Mouse (Mus musculus): ENCODE data around the gene Xntrpc. TPM values are rescaled to one million over a fixed set of nuclear protein-coding genes. Genes with fewer than 3 reads are reported as not detected.

Gene Xntrpc
- polyA plus RNA-seq, 1 experiment from 2014 or later, result 0.30 TPM

DNA sequence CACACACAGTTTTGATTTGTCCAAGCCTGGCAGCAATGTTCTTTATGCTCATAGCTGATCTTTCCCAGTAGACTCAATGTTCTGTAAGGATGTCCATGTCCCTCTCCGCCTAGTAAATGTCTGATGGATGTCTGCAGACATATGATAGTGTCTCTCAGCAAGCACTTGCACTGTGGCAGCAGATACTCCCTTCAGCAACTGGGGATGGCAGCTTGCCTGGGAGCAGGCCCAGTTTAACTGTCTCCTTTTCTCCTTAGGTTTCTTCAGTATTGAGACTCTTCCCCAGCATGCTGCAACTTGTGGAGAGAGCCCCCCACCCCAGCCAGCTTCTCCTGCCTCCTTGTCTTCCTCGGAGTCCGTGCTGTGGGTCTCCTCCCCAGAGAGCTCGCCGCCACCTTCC, 16.3 kb downstream of the Xntrpc start:
- H3K4me2 ChIP-seq, result no peak overlapping the region
- H3K4me1 ChIP-seq (replicated peaks), result no peaks in the 10 kb centered on the region
- peaks cover 71% of the 10 kb centered on the region for H3K36me3 ChIP-seq (replicated peaks)
- no peak overlapping the region for H3K4me3 ChIP-seq (replicated peaks)
- H3K9ac ChIP-seq, result no peak overlapping the region
- 85% methylated on average over 5 of the region's 5 CpGs for WGBS (ENCODE audit: insufficient replicate concordance)
- no peaks in the 10 kb centered on the region for H3K27me3 ChIP-seq
- H3K27ac ChIP-seq (replicated peaks), result no peak overlapping the region
- no peak for ATAC-seq (ENCODE audit: insufficient read depth)
- H3K9me3 ChIP-seq (replicated peaks), result no peaks in the 10 kb centered on the region

DNA sequence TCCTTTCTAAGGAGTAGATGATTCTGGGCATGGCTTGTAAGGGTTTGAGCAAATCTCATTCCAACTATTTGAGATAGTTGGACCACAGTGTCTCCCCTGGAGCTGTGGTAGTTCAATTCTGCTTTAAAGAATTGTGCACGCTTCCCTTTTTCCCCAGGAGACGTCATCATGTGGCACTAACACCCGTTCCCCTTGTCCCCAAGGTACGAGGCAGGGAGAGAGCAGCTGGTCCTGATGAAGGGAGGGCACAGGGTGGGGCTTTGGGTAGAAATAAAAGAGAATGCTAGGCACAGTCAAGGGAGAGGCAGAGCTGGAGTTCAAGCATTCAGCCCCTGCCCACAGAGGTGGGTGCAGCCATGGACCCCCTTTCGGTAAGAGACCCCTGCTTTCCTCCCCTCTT, 17.3 kb downstream of the Xntrpc start, which contains the start of gene Trpc2:
Trpc2 (plus strand) TSS at position 301 of the 400 bp plus-strand sequence.
- Histone ChIP-seq H3K27ac (replicated peaks) (no peak within 1 kb of the TSS), H3K9ac (no peak within 1 kb of the TSS), H3K36me3 (replicated peaks) (peaks cover 60% of the 10 kb centered on the region), H3K4me1 (replicated peaks) (no peaks in the 10 kb centered on the region), H3K4me3 (replicated peaks) (no peak within 1 kb of the TSS), H3K4me2 (no peak within 1 kb of the TSS), H3K9me3 (replicated peaks) (no peaks in the 10 kb centered on the region), H3K27me3 (no peaks in the 10 kb centered on the region)
- WGBS (ENCODE audit: insufficient replicate concordance), result 62% methylated on average over 5 of the region's 5 CpGs
- ATAC-seq (ENCODE audit: insufficient read depth), result no peak

DNA sequence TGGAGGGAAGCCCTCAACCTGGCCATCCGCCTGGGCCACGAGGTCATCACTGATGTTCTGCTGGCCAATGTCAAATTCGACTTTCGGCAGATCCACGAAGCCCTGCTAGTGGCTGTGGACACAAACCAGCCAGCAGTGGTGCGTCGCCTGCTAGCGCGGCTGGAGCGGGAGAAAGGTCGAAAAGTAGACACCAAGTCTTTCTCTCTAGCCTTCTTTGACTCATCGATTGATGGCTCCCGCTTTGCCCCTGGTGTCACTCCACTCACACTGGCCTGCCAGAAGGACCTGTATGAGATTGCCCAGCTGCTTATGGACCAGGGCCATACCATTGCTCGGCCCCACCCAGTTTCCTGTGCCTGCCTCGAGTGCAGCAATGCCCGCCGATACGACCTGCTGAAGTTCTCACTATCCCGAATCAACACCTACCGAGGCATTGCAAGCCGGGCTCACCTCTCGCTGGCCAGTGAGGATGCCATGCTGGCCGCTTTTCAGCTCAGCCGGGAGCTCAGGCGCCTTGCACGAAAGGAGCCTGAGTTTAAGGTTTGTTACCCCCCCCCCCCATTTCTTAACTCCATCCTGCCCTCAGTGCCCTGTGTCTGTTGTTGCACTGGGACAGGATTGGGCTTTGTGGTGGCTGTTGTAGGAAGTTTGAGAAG, 18.7 kb downstream of the Xntrpc start:
- no peak for ATAC-seq (ENCODE audit: insufficient read depth)
- no peaks in the 10 kb centered on the region for H3K4me1 ChIP-seq (replicated peaks)
- no peak overlapping the region for H3K4me3 ChIP-seq (replicated peaks)
- peaks cover 48% of the 10 kb centered on the region for H3K36me3 ChIP-seq (replicated peaks)
- WGBS (ENCODE audit: insufficient replicate concordance), result 80% methylated on average over 26 of the region's 26 CpGs
- H3K4me2 ChIP-seq, result no peak overlapping the region
- no peaks in the 10 kb centered on the region for H3K27me3 ChIP-seq
- no peaks in the 10 kb centered on the region for H3K9me3 ChIP-seq (replicated peaks)
- no peak overlapping the region for H3K27ac ChIP-seq (replicated peaks)
- H3K9ac ChIP-seq, result no peak overlapping the region

DNA sequence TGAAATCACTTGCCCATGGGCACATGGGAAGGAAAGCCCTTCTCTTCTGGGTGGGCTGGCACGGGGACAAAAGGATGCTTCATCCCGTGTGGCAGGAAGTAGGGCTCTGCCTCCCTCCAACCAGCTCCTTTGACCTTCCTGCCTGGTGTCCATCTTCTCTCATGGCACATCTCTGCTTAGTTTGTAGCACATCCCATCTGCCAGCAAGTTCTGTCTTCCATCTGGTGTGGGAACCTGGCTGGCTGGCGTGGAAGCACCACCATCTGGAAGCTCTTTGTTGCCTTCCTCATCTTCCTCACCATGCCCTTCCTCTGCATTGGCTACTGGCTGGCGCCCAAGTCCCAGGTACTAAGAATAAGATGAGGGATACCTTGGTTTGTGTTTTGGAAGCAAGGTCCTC, 21.8 kb downstream of the Xntrpc start:
- no peaks in the 10 kb centered on the region for H3K9me3 ChIP-seq (replicated peaks)
- WGBS (ENCODE audit: insufficient replicate concordance), result 73% methylated on average over 4 of the region's 4 CpGs
- H3K4me1 ChIP-seq (replicated peaks), result no peaks in the 10 kb centered on the region
- H3K9ac ChIP-seq, result no peak overlapping the region
- no peak overlapping the region for H3K4me3 ChIP-seq (replicated peaks)
- H3K27me3 ChIP-seq, result no peaks in the 10 kb centered on the region
- no peak overlapping the region for H3K4me2 ChIP-seq
- no peak overlapping the region for H3K27ac ChIP-seq (replicated peaks)
- ATAC-seq (ENCODE audit: insufficient read depth), result no peak
- peaks cover 20% of the 10 kb centered on the region for H3K36me3 ChIP-seq (replicated peaks)

DNA sequence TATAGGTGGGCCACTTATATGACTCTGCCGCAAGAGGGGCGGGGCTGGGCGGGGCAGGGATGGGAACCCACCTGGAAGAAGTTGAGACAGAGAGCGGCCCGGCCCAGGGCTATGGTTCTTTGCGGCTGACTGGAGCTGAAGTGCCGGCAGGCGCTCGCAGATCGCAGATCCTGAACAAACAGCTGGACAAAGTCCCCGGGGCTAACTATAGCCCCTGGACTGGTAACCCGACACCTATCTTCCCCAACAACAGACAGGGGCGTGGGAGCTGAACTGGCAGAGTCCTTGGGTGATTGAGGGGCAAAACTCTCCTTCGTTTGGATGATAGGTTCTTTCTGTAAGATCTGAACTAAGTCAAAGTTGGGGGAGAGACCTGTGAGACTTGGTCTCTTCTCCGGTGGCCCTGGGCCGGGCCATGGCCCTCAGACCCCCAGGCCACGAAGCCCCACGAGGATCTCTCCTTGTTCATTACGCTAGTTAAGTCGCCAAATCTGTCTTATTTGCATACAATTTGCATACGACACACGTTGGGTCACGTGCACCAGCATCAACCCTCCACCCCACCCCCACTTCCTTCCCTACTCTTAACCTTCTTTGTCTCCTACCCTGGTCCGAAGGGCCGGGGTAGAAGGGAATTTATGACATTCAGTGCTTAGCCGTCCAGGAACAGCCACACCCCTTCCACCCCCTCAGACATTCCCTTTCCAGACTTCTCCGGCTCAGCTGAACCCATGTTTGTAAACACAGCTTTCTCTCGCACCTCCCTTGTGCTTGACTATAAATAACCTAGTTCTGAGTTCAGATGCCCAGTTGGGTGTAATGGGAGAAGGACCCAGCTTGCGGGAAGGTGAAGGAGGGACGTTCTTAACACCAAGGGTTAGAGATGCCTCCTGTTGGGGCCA, 34.5 kb downstream of the Xntrpc start:
- peak overlapping the region; percentile 75 for H3K4me2 ChIP-seq
- no peaks in the 10 kb centered on the region for H3K9me3 ChIP-seq (replicated peaks)
- peak; percentile 56 for ATAC-seq (ENCODE audit: insufficient read depth)
- H3K4me3 ChIP-seq (replicated peaks), result peak overlapping the region; percentile 48
- peak overlapping the region; percentile 21; the same call in 1 of the 2 replicates for H3K9ac ChIP-seq
- H3K36me3 ChIP-seq (replicated peaks), result no peaks in the 10 kb centered on the region
- H3K27me3 ChIP-seq, result peaks cover 30% of the 10 kb centered on the region
- 7% methylated on average over 30 of the region's 30 CpGs for WGBS (ENCODE audit: insufficient replicate concordance)
- 0 out of 2 replicates have a peak overlapping the region, but pooled peaks have one; percentile 24 for H3K27ac ChIP-seq (replicated peaks)
- peaks cover 37% of the 10 kb centered on the region for H3K4me1 ChIP-seq (replicated peaks)

DNA sequence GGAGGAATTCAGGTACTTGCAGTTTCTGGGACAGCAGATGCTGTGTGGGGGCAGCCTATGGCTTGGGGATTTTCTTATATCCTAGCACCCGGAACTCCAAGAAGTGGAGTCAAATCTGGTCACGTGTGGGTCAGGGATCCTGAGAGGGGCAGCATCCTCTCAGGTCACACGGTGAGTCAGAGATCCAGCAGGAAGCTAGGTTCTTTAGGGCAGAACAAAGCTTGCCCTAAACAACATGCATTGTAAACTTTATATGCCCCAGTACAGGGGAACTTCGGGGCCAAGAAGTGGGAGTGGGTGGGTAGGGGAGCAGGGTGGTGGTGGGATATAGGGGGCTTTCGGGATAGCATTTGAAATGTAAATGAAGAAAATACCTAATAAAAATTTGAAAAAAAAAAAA, 35.4 kb downstream of the Xntrpc start:
- H3K36me3 ChIP-seq (replicated peaks), result no peaks in the 10 kb centered on the region
- no peak overlapping the region for H3K9ac ChIP-seq
- no peaks in the 10 kb centered on the region for H3K9me3 ChIP-seq (replicated peaks)
- WGBS (ENCODE audit: insufficient replicate concordance), result 56% methylated on average over 5 of the region's 5 CpGs
- peak overlapping the region; percentile 75; the same call in 1 of the 2 replicates for H3K4me2 ChIP-seq
- no peak for ATAC-seq (ENCODE audit: insufficient read depth)
- peaks cover 30% of the 10 kb centered on the region for H3K27me3 ChIP-seq
- peak overlapping the region; percentile 24; the same call in 1 of the 2 replicates for H3K27ac ChIP-seq (replicated peaks)
- peaks cover 37% of the 10 kb centered on the region for H3K4me1 ChIP-seq (replicated peaks)
- no peak overlapping the region for H3K4me3 ChIP-seq (replicated peaks)

DNA sequence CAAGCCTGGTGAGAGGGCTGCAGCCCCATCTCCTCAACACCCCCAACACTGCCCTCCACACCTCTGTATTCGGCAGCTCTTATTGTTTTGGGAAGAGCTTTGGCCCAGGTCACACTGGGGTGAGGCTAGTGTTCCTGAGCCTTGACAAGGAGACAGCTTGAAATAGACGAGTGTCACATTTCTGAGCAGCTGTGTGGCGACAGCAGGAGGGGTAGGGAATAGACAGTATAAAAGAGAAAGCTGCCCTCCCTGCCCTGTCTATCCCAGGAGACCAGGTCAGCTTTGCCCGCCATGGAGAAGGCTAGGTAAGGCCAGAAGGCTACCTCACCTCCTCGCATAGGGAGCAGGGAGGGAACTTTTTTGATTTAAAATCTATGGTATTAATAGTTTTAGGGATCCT, 36.0 kb downstream of the Xntrpc start, which contains the start of gene Art1:
Art1 (plus strand) TSS at position 257 of the 400 bp plus-strand sequence.
- H3K9ac ChIP-seq, result no peak within 1 kb of the TSS
- no peaks in the 10 kb centered on the region for H3K9me3 ChIP-seq (replicated peaks)
- H3K4me2 ChIP-seq, result peak within 1 kb of the TSS; percentile 75
- peaks cover 37% of the 10 kb centered on the region for H3K4me1 ChIP-seq (replicated peaks)
- no peak for ATAC-seq (ENCODE audit: insufficient read depth)
- H3K27me3 ChIP-seq, result peaks cover 30% of the 10 kb centered on the region
- H3K4me3 ChIP-seq (replicated peaks), result no peak within 1 kb of the TSS
- H3K36me3 ChIP-seq (replicated peaks), result no peaks in the 10 kb centered on the region
- peak within 1 kb of the TSS; percentile 24; the same call in 1 of the 2 replicates for H3K27ac ChIP-seq (replicated peaks)
- 54% methylated on average over 5 of the region's 5 CpGs for WGBS (ENCODE audit: insufficient replicate concordance)

DNA sequence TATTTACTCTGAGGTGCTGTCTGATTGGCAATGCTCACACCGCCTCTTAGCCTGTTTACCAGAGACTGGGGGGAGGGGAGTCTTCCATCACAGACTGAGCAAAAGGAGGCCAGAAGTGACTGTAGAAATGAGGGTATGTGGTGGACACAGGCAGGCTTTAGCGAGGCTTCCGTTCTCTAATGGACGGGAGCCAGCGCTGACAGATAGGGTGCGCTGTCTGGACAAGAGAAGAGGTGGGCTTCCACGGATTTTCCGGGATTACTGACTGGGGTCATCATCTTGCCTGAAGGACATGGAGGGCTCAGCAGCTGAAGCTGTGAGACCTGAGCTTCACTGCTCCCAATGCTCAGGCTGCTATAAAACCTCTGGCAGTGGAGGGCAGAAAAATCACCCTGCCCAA, 36.7 kb downstream of the Xntrpc start:
- 65% methylated on average over 8 of the region's 8 CpGs for WGBS (ENCODE audit: insufficient replicate concordance)
- Histone ChIP-seq H3K9me3 (replicated peaks) (no peaks in the 10 kb centered on the region), H3K4me3 (replicated peaks) (no peak overlapping the region), H3K9ac (no peak overlapping the region), H3K4me2 (no peak overlapping the region), H3K4me1 (replicated peaks) (peaks cover 43% of the 10 kb centered on the region), H3K36me3 (replicated peaks) (no peaks in the 10 kb centered on the region), H3K27me3 (peaks cover 28% of the 10 kb centered on the region), H3K27ac (replicated peaks) (no peak overlapping the region)
- ATAC-seq (ENCODE audit: insufficient read depth), result no peak

DNA sequence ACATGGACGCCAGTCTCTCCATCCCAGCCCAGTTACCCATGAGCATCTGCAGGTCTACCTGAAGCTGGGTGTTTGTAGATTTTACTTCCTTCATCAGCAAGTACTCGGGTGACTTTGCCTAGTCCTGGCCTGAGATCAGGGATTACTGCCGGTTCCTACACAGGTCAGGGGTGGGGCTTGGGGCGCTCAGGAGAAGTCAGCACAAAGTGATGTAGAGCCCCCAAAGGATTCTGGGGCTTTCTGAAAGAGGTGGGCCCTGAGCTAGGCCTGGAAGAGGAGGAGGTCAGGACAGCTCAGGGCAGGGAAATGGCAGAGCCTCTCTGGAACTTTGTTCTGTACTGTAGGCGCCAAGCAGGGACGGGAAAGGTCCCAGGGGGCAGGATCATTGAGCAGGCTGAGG, 37.2 kb downstream of the Xntrpc start:
- Histone ChIP-seq H3K4me3 (replicated peaks) (no peak overlapping the region), H3K9ac (no peak overlapping the region), H3K4me2 (no peak overlapping the region), H3K27ac (replicated peaks) (no peak overlapping the region), H3K36me3 (replicated peaks) (no peaks in the 10 kb centered on the region), H3K27me3 (peaks cover 27% of the 10 kb centered on the region), H3K4me1 (replicated peaks) (peaks cover 43% of the 10 kb centered on the region), H3K9me3 (replicated peaks) (no peaks in the 10 kb centered on the region)
- WGBS (ENCODE audit: insufficient replicate concordance), result 53% methylated on average over 6 of the region's 6 CpGs
- ATAC-seq (ENCODE audit: insufficient read depth), result no peak

DNA sequence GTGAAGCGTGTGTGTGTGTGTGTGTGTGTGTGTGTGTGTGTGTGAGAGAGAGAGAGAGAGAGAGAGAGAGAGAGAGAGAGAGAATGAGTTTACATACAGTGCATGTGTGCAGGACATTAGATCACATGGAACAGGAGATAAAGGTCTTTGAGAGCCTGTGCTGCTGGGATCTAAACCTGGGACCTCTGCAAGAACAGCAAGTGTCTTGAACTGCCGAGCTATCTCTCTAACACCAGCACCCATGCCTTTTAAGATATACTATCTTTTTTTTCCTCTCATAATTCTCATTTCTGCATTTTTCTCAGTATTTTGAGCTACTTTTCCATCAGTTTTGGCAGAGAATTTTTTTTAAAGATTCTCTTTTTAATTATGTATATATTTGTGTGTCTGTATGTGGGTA, 38.0 kb downstream of the Xntrpc start:
- WGBS (ENCODE audit: insufficient replicate concordance), result 22% methylated on average over 2 of the region's 2 CpGs
- no peak overlapping the region for H3K4me2 ChIP-seq
- no peak overlapping the region for H3K9ac ChIP-seq
- H3K27me3 ChIP-seq, result peaks cover 20% of the 10 kb centered on the region
- H3K4me1 ChIP-seq (replicated peaks), result peaks cover 43% of the 10 kb centered on the region
- H3K4me3 ChIP-seq (replicated peaks), result no peak overlapping the region
- no peaks in the 10 kb centered on the region for H3K36me3 ChIP-seq (replicated peaks)
- peak; percentile 54 for ATAC-seq (ENCODE audit: insufficient read depth)
- no peak overlapping the region for H3K27ac ChIP-seq (replicated peaks)
- H3K9me3 ChIP-seq (replicated peaks), result no peaks in the 10 kb centered on the region

DNA sequence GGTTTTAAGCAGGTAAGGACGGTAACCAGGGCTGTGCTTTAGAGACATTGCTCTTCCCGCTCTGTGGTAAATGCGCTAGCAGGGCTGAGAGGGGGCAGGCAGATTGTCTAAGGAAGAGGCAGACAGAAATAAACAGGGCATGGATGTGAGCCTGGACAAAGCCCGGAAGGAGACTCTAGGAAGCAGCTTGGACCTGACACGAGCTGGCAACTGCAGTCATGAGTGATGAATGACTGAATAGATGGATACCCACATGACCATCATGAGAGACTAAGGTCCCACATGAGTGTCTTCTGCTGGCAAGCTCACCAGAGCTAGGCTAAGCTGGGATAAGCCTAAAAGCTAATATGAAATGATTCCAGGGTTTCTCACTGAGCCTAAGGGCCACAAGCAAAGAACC, 38.6 kb downstream of the Xntrpc start:
- H3K36me3 ChIP-seq (replicated peaks), result no peaks in the 10 kb centered on the region
- H3K9me3 ChIP-seq (replicated peaks), result no peaks in the 10 kb centered on the region
- no peak for ATAC-seq (ENCODE audit: insufficient read depth)
- no peak overlapping the region for H3K9ac ChIP-seq
- 62% methylated on average over 5 of the region's 5 CpGs for WGBS (ENCODE audit: insufficient replicate concordance)
- H3K27ac ChIP-seq (replicated peaks), result no peak overlapping the region
- peaks cover 43% of the 10 kb centered on the region for H3K4me1 ChIP-seq (replicated peaks)
- H3K4me2 ChIP-seq, result no peak overlapping the region
- peaks cover 14% of the 10 kb centered on the region for H3K27me3 ChIP-seq
- H3K4me3 ChIP-seq (replicated peaks), result no peak overlapping the region

Data from liver, embryonic 15.5 days (tissue).